Mouse (Mus musculus): Measurements from ENCODE around the gene Sapcd1.
"Not testable (repeated sequence)": the region's sequence is repeated elsewhere in the genome, so short reads cannot be mapped to it uniquely, and the experiment has no call there.

Sapcd1 gene

DNA sequence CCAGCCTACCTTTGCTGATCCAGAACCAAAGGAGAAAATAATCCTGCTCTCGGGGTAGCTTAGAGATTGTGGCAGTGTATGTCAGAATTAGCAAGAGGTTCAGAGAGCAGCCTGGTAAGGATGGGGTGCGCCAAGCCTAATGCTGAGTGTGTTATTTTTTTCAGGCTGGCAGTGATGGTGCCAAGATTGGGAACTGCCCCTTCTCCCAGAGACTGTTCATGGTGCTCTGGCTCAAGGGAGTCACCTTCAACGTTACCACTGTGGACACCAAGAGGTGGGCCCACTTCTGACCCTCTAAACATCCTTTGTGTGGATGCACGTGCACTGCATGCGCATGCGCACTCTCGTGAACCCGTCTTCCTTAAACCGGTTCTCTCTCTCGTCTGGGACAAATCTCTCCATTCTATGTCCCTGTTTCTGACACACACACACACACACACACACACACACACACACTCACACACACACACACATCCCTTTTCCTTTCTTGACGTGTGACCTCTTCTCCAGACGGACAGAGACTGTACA is 24.5 kb upstream of the Sapcd1 start:
- DNase-seq (ENCODE audit: low spot score), result no peak

DNA sequence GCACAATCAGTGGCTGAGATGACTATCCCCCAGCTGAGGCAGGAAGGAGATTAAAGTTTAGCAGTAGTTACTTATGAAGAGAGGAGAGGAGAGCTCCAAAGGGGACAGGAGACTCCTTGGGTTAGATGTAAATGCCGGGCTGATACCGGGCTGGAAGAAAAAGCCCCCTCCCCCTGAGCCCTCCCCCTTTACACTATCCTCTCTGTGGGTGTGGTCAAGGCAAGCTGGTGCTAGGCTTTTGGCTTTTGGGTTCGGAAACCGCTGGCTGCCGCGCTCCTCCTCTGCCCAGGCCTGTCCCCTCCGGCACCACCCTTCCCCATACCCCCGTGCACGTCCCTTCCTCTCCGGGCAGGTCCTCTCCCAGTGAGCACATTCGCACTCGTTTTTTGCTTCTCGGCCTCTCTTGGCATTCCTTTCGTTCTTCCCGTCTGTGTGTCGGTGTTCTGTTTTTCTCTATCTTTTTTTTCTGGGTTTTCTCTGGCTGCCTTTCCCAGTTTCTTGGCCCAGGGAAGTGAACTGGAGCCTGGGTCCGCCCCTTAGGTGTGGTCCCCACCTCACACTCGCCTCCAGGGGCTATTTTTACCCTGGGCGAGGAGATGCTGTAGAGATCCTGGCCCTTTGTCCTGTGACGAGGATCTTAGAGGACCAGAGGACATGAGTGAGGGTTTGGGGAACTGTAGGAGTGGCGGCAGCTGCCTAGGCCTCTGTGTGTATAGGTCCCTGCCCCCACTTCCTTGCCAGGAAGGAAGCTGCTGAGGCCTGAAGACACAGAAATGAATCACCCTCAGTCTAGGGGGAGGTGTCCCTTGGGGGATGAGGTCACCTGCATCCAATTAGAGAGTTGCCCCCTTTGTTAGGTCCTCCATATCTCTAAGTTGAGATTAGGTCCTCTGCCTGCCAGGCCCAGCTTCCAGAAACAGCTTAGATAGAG is 23.6 kb upstream of the Sapcd1 start:
- no peak for DNase-seq (ENCODE audit: low spot score)

DNA sequence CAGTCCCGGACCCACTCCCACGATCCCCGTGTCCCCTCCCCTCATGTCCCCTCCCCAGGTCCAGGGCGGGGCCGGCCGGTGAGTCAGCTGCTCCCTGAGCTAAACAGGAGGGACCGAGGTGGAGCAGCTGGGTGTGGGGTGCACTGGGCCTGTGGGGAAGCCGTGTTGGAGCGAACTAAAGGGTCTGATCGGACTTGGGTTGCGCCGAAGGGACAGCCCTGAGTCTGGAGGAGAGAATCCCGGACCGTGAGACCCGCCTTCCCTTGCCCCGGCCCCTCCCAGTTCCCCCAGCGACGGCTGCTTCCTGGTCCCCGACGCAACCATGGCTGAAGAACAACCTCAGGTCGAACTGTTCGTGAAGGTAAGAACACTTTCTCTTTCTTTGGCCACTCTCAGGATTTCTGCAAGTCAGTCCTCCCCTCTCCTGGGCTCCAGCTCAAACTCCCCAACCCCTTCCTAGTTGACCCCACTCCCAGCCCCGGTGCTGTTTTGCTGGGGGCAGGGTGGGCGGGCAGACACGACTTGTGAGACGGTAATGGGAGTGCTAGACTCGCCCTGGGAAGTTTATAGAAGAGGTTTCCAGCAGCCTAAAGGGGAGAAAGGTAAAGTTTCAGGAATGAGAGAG is 22.4 kb upstream of the Sapcd1 start:
- DNase-seq (ENCODE audit: low spot score), result no peak

GRCm38 (mm10) chr17:35049561-35050016 is 21.8 kb upstream of the Sapcd1 start, which contains the start of gene Clic1:
Gene Clic1 (plus strand): TSS chr17:35049966.
- no peak for DNase-seq (ENCODE audit: low spot score)

DNA sequence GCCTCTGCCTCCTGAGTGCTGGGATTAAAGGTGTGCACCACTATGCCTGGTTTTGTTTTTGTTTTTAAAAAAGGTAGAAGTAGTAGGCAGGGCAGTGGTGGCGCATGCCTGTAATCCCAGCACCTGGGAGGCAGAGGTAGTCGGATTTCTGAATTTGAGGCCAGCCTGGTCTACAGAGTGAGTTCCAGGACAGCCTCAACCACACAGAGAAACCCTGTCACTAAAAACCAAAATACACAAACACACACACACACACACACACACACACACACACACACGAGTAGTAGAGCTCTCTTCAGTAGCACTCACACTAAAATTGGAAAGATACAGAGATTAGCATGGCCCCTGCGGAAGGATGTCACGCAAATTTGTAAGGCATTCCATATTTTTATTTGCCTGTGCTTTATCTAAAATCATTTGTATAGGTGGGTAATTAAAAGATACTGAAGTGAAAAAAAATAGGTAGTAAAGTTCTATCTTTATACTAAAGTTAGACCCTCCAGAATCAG is 21.2 kb upstream of the Sapcd1 start:
- no peak for DNase-seq (ENCODE audit: low spot score)

- DNase-seq (ENCODE audit: low spot score), result no peak
These were observed 20.5 kb upstream of the Sapcd1 start for GRCm38 (mm10) chr17:35048149-35048931.

DNA sequence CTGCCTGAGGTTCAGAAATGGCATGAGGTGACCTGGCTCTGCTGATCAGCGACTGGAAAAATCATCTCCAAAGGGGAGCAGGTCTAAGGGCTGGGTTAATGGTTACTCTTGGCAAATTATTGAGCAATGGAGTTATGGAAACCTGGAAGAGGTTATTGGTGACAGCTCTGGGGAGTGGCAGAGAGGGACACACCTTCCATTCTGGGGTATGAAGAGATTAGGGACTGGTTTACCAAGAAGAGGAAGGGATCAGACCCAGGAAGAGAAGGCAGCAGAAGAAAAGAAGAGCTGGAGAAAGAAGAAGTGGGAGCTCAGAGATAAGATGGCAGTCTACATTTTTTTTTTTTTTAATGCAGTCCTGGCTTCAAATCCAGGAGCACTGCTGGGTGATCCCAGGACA is 19.9 kb upstream of the Sapcd1 start:
- DNase-seq (ENCODE audit: low spot score), result no peak

DNA sequence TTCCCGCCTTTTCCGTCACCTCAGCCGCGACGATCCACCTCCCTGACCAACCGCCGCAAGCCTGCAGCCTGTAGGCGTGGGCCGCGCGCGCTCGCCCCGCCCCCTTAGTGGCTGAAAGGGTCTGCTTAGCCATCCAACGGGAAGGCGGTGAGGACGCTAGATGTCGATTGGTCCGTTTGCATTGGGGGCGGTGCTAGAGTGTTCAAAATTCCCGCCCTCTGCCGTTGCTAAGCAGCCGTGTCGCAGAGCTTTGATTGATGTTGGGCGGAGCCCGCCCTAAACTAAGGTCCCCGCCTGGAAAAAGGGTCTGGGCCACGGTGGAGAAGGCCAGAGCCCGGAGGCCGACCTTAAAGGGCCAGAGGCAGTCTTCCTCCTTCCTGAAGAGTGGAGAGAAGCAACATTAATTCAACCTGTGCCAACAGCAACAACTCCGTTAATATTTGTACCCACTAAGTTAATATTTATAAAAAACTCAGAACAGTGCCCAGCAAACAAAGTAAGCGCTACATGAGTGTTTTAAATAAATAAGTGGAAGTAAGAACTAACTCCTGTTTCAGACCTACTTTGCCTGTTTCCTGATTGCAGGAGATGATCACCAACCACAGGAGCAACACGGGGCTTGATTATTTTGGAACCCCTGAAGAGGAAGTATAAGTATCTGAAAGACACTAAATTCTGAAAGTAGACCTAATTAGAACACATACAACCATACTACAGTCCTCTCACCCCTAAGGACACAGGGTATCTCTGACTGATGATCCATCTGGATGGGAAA is 19.1 kb upstream of the Sapcd1 start, which contains the start of gene Msh5:
Gene Msh5 (minus strand): TSS at position 65 of the 775 bp plus-strand sequence.
- DNase-seq (ENCODE audit: low spot score), result peak; percentile 92

GRCm38 (mm10) chr17:35045807-35046680 is 18.2 kb upstream of the Sapcd1 start:
- no peak for DNase-seq (ENCODE audit: low spot score)

GRCm38 (mm10) chr17:35044904-35045806 is 17.3 kb upstream of the Sapcd1 start:
- no peak for DNase-seq (ENCODE audit: low spot score)

- no peak for DNase-seq (ENCODE audit: low spot score)
These were observed 16.0 kb upstream of the Sapcd1 start for GRCm38 (mm10) chr17:35043794-35044193.

GRCm38 (mm10) chr17:35039121-35039873 is 11.5 kb upstream of the Sapcd1 start:
- no peak for DNase-seq (ENCODE audit: low spot score)

DNA sequence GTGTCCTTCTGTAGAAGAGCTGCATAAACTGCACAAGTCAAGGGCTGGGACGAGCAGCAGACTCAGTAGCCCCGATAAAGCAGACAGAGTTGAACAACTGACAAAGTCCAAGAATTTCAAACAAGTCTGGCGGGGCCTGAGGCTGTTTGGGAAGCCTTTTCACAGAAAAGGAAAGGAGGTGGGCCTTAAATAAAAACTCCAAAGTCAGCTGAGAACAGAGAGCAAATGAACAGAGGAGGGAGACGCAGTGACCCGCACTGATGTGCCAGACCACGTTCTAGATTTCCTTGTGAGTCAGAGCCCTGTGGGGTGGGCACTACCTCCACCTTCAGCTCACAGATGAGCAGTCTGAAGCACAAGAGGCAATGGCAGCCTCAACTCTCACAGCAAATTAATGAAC is 7.1 kb upstream of the Sapcd1 start:
- DNase-seq (ENCODE audit: low spot score), result no peak

- not testable (repeated sequence) for DNase-seq (ENCODE audit: low spot score)
These were observed 5.9 kb upstream of the Sapcd1 start for GRCm38 (mm10) chr17:35033703-35034102.

DNA sequence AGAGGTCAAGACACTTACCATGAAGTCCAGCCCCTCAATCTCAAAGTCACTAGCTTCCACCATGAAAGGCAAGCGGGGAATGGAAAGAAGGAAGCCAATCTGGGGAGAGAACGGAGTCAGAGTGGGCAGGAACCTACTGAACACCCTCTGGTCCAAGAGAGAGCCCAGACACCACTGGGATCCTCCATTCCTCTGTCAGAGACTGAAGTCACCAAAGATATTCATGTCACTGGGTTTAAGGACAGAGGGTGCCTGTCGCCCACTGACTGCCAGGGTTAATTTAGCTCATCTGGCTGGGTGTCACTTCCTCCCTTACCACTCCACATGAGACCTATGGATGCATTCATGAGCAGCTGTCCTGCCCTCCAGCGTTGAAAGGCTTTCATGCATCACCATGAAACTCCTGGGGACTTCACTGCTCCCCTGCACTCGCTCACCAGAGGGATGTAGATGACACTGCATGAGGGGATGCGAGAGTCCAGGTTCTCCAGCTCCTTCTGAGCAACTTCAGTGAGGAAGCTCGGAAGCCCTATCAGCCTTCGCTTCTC is 4.6 kb upstream of the Sapcd1 start:
- DNase-seq (ENCODE audit: low spot score), result no peak

- no peak for DNase-seq (ENCODE audit: low spot score)
These were observed 4.1 kb upstream of the Sapcd1 start for GRCm38 (mm10) chr17:35031880-35032279.

- no peak for DNase-seq (ENCODE audit: low spot score)
These were observed 3.5 kb upstream of the Sapcd1 start for GRCm38 (mm10) chr17:35031272-35031671.

Measured in left cerebral cortex, adult 11 months (tissue).